Mouse (Mus musculus): ENCODE data around the gene Exoc4.

Gene Exoc4

GRCm38 (mm10) chr6:33310486-33310885, 61.6 kb downstream of the Exoc4 start:
- DNase-seq (ENCODE audit: low spot score in 2 of 2) = no peak

GRCm38 (mm10) chr6:33322849-33323248, 74.0 kb downstream of the Exoc4 start:
- DNase-seq (ENCODE audit: low spot score in 2 of 2) = no peak

- DNase-seq (ENCODE audit: low spot score in 2 of 2) = no peak
These were observed 74.5 kb downstream of the Exoc4 start for GRCm38 (mm10) chr6:33323386-33323785.

- no peak for DNase-seq (ENCODE audit: low spot score in 2 of 2)
These were observed 79.4 kb downstream of the Exoc4 start for GRCm38 (mm10) chr6:33328326-33328725.

GRCm38 (mm10) chr6:33347088-33347775, 98.3 kb downstream of the Exoc4 start:
- no peak for DNase-seq (ENCODE audit: low spot score in 2 of 2)

DNA sequence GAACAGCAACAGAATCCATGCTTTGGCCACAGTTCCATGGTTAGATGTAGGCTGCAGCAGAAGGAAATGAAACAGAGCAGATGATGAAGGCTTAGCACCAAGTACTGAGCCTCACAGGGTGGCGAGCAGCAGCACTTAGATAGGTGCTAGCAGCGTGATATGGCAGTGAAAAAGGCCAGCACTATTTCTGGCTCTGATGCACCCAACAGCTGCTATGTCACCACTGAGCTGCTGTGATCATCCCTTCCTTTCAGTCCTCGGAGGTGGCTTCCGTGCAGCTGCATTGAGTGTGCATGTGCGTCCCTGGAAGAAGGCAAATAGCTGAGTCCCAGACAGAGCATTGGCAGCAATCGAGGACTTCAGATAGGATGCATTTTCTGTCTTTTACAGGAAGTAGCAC, 112.7 kb downstream of the Exoc4 start:
- DNase-seq (ENCODE audit: low spot score in 2 of 2) = peak; percentile 12 to 34

GRCm38 (mm10) chr6:33380517-33380916, 131.6 kb downstream of the Exoc4 start:
- no peak for DNase-seq (ENCODE audit: low spot score in 2 of 2)

DNA sequence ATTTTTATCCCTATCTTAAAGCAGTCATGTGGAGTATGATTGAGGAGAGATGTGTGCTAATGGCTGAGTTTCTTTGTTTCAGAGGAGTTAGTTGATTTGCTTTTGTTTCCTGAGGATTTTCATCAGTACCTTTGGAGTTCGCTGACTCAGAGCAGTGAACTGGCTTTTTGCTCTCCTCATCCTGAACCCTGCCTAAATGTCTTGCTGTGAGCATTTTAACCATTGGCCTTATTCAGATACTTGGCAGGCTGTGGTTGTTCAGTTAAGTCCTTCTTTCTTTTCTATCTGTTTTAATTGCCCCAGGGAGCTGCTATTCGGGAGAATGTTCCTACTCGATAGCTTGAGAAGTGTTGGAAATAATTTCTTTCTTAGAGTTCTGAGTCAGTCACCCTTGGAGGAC, 133.3 kb downstream of the Exoc4 start:
- no peak for DNase-seq (ENCODE audit: low spot score in 2 of 2)

GRCm38 (mm10) chr6:33392020-33392419, 143.1 kb downstream of the Exoc4 start:
- DNase-seq (ENCODE audit: low spot score in 2 of 2) = no peak

GRCm38 (mm10) chr6:33399491-33399890, 150.6 kb downstream of the Exoc4 start:
- no peak for DNase-seq (ENCODE audit: low spot score in 2 of 2)

DNA sequence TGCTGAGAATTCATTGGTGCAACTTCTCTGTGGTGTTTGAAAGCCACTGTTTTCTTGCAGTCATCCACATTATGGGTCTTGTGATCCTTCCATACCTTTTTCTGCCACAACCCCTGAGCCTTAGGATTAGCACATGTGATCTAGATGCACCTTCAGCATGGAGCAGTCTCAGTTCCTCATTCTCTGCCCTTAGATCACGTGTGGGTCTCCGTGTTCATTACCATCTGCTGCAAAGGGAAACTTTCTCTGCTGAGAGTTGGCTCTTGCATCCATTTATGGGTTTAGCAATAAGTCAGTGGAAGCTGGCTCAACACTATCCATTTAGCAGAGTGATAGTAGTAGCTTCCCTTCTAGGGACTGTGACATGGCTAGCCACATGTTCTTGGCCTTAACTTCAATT, 152.3 kb downstream of the Exoc4 start:
- no peak for DNase-seq (ENCODE audit: low spot score in 2 of 2)

GRCm38 (mm10) chr6:33405562-33406275, 156.8 kb downstream of the Exoc4 start:
- no peak for DNase-seq (ENCODE audit: low spot score in 2 of 2)

GRCm38 (mm10) chr6:33409586-33409985, 160.7 kb downstream of the Exoc4 start:
- DNase-seq (ENCODE audit: low spot score in 2 of 2) = no peak

GRCm38 (mm10) chr6:33425007-33425406, 176.1 kb downstream of the Exoc4 start:
- DNase-seq (ENCODE audit: low spot score in 2 of 2) = no peak

DNA sequence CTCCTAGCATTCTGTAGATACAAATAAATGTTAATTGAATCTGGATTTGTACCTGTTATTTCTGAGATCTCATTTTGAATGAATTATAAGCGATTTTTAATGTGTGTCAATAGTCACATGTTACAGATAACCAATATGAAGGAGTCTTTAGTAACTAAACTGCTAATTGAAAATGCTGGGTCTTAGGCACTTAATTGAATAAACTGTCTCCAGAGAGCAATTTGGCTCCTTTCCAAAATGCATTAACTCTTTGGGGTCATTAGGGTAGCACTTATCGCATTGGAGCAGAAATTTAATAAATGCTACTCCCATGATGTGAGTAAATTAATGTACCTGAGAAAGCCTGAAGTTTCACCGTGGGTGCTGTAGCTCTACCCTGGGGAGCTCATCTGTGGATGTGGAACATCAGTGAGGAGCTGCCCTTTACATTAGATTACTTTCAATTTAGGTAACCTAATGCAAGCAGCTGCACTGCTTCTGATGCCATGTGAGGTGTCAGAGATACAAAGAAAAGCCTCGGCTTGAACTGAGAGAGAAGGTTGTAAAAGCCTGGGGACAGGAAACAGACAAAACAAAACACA, 182.4 kb downstream of the Exoc4 start:
- no peak for DNase-seq (ENCODE audit: low spot score in 2 of 2)

- DNase-seq (ENCODE audit: low spot score in 2 of 2) = no peak
These were observed 191.6 kb downstream of the Exoc4 start for GRCm38 (mm10) chr6:33440508-33440907.

- no peak for DNase-seq (ENCODE audit: low spot score in 2 of 2)
These were observed 204.9 kb downstream of the Exoc4 start for GRCm38 (mm10) chr6:33453810-33454209.

DNA sequence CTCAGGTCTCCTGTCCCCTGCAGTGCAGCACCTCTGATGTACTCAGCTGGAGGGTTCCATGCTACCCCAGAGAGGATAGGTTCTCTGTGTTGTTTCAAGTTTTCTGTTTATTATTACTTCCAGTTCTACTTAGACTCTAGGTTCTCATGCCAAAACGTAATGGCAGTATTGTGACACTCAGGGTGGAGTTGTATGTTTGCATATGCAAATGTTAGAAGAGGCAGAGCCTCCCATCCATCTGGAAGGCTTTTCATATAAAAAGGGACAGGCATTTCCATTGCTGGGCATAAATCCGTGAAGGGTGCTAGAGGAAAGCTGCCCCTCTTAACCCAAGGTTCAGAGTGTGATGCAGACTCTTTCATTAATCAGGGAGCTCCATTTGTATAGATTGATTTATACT, 205.5 kb downstream of the Exoc4 start:
- no peak for DNase-seq (ENCODE audit: low spot score in 2 of 2)

DNA sequence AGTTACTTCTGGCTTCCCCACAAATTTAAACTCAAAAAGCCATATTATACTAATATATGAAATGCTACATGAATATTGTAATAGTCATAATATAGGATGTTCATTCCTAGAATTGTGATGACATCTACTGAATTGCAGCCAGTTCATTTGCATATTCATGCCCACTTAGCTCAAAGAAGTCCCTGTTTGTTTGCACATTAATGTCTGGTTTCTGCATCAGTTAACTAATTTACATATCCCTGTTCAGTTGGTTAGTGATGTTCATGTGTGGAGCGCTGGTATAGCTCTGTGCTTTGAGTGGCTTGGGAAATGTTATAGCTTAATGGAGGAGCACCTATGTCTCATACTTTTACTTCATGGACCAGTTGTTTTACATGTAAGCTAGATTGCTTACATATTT, 206.4 kb downstream of the Exoc4 start:
- no peak for DNase-seq (ENCODE audit: low spot score in 2 of 2)

- DNase-seq (ENCODE audit: low spot score in 2 of 2) = no peak
These were observed 216.0 kb downstream of the Exoc4 start for GRCm38 (mm10) chr6:33464862-33465261.

GRCm38 (mm10) chr6:33465392-33465791, 216.5 kb downstream of the Exoc4 start:
- DNase-seq (ENCODE audit: low spot score in 2 of 2) = no peak

DNA sequence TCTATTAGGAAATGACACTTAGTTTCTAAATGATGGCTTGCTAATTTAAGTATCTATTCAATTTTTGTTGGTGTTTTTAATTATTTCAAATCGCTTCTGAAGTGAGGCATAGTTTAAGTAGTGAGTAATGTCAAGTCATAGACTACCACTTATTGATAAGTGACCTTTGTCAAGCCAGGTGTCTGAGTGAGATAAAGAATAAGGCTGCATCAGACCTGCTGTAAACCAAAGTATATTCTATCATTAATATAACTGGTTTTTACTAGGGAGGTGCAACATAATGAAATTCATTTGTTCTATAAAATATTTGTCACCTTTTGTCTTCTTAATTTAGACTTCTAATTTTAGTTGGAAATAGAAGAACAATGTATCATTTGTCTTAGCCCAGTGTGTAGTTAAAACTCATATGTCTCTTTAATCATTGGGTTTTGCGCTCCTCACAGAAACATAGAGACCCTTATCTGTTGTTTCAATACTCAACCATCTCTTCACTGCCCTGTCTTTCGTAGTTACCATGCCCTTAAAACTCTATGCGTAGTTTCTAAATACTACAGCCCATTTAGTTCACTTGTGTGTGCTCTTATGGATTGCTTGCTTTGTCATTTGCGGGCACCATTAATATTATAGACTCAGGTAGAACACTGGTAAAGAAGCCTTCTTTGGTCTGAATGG, 217.4 kb downstream of the Exoc4 start:
- no peak for DNase-seq (ENCODE audit: low spot score in 2 of 2)

- no peak for DNase-seq (ENCODE audit: low spot score in 2 of 2)
These were observed 219.6 kb downstream of the Exoc4 start for GRCm38 (mm10) chr6:33468480-33468879.

All from frontal cortex, postnatal 14 days (tissue).